Mouse (Mus musculus) frontal cortex, postnatal 25 days (tissue): ENCODE data around the gene Ftcd.

Experiments
- DNase-seq, 2 experiments: peaks; one replicate each; pipeline ENCODE4 v3.0.0; 2022; ENCODE audit warnings: low spot score in 2 of 2

Ftcd gene

GRCm38 (mm10) chr10:76612473-76612872 is 37.0 kb downstream of the Ftcd start:
- DNase-seq = no peak

GRCm38 (mm10) chr10:76622411-76622810 is 47.0 kb downstream of the Ftcd start:
- DNase-seq = no peak

DNA sequence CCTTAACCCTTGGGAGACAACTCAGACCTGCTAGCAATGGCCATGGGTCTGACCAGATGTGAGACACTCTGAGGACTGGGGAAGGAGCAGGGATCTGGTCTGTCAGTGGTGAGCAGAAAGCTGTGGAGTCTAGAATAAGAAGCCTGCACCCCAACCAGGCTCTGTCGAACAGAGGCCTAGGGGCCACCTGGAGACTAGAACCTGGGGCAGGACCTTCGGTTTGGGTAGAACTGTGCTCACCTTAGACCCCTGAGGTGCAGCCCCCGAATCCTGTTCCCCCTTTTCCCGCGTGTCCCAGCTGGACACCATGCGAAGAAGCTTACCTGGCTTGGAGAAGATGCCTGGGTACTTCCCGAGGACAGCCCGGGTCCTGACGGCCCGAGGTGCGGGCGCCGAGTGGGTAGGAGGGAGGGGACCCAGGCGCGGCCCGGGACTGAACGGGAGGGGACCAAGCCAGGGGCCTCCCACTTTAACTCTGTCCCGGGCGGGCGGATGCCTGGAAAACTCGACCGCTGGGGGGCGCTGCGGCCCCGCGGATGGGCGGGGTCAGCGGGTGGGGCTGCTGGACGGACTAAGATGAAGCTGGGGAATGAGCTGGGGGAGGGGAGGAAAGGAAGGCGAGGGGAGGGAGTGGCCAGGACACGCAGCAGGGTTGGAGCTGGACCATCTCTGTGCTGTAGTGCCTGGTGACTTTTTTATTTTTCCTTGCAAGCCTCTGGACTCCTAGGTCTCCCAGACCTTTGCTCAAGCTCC is 47.7 kb downstream of the Ftcd start, which contains the start of gene Col6a2:
Gene Col6a2 (minus strand): TSS at position 703 of the 753 bp plus-strand sequence.
- peak; percentile 50 to 68 for DNase-seq

- DNase-seq = no peak
Observed at GRCm38 (mm10) chr10:76623734-76624133, 48.3 kb downstream of the Ftcd start.

GRCm38 (mm10) chr10:76624903-76625302 is 49.5 kb downstream of the Ftcd start:
- DNase-seq = no peak

- DNase-seq = no peak
Observed at GRCm38 (mm10) chr10:76627714-76628113, 52.3 kb downstream of the Ftcd start.

DNA sequence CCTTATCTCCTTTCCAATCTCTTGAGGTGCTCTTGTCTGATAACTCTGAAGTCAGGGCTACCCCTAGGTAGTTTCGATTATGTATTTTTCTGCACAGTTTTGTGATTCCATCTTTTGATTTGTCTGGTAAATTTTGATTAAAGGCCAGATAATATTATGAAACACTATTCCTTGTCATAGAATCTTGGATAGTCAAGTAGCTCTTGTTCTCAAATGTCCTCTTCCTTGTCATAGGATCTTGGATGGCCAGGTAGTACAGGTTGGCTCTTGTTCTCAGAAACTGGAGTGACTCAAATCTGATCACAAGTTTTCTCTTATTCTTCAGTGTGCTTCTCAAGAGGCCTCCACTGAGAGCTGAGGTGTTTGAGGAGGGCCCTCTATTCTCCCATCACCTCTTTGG is 55.2 kb downstream of the Ftcd start:
- no peak for DNase-seq

DNA sequence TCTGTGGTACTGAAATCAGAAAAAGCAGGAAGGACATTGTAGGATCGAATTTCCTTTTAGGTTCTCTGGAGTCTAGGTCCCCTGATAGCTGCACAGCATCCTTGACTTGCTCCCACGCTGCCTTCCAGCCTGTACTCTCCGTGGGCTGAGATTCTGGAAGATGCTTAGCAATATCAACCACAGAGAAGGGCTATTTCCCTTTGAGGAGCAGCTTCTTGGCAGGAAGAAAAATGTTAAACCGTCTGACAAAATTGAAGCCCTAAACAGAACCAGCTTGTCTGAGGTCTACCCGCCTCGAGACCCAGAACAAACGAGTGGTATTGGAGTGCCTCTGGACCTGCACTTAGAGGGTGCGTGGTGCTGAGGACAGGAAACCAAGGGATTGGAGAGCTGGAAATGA is 57.2 kb downstream of the Ftcd start:
- no peak for DNase-seq

- DNase-seq = no peak
Observed at GRCm38 (mm10) chr10:76634094-76634571, 58.7 kb downstream of the Ftcd start.

DNA sequence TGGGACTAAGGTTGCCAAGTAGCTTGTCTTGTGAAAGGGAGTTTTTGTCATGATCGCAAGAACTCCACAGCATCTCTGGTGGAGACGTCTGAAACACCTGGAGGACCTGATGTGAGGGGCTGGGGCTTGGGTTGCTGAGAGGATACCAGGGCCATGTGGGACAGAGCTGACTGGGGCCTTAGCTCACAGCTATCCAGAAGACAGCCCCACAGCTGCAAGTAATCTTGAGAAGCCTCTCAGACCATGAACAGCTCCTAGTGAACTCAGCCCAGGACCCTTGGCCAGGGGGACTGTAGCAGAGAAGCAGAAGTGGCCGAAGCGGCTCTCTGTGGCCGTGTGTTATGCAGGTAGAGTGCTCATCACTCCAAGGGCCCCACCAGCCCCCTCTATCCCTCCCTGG is 59.1 kb downstream of the Ftcd start:
- DNase-seq = no peak

DNA sequence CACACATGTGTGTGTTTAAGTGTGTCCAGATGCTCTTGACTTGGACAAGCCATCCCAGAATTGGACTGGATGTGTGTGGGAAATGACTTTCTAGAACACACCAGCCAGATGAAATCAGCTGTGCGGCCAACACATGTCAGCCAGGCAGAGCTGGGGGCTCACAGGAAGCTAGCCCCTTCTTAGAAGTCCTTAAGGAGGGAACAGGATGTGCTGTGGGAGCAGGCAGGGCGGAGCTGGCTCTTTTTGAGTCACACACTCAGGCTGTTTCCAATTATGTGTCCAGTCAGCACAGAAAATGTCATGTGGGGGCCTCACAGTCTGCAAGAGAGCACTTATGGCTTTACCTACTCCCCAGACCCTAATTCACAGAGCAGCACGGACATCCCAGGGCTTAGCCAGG is 60.6 kb downstream of the Ftcd start:
- DNase-seq = no peak

- DNase-seq = no peak
Observed at GRCm38 (mm10) chr10:76636601-76637000, 61.2 kb downstream of the Ftcd start.
